Comparison of ENCODE assay signal across 17 mouse cellular contexts in the genomic region with DNA sequence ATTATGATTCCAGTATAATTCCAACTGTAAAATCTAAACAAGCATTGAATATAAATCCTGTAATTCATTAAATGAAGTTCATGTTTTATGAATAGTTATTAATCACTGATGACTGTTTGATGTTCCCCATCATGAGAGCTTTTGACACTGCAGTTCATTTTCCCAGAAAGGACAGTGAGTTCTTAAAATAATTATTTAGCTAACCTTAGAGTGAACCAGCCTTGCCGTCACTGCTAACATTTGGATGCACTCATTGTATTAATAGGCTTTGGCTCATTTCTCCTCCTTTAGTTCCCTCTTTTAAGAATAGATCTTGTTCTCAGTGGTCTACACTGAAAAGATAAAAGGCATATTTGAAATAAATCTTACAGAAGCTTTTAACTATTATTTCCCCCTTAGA.
"Had no signal": no experiment of that assay in that cellular context is flagged by ENCODE, and none has a peak within 500 bp of the region (broad histone marks: within the 10 kb centered on the region; RNA-seq: fewer than 3 reads in every experiment).

No protein-coding gene starts in this region.

- H3K4me1 ChIP-seq: intestine, embryonic 15.5 days; liver, embryonic 13.5 days; midbrain, embryonic 12.5 days; neural tube, embryonic 13.5 days; stomach, embryonic 15.5 days had no signal

- H3K9ac ChIP-seq: intestine, embryonic 15.5 days; liver, embryonic 13.5 days; midbrain, embryonic 12.5 days; neural tube, embryonic 13.5 days; stomach, embryonic 15.5 days had no signal

- ATAC-seq: intestine, embryonic 15.5 days; midbrain, embryonic 16.5 days had no signal

- H3K4me2 ChIP-seq: intestine, embryonic 15.5 days; liver, embryonic 13.5 days; midbrain, embryonic 12.5 days; neural tube, embryonic 13.5 days; stomach, embryonic 15.5 days had no signal

- H3K4me3 ChIP-seq: intestine, embryonic 15.5 days; left cerebral cortex, adult 2 months; liver, embryonic 13.5 days; midbrain, embryonic 12.5 days; myocyte; neural tube, embryonic 13.5 days; stomach, embryonic 15.5 days had no signal

- H3K27ac ChIP-seq: intestine, embryonic 15.5 days; liver, embryonic 13.5 days; midbrain, embryonic 12.5 days; neural tube, embryonic 13.5 days; stomach, embryonic 15.5 days had no signal

- H3K9me3 ChIP-seq: intestine, embryonic 15.5 days; liver, embryonic 13.5 days; midbrain, embryonic 12.5 days; neural tube, embryonic 13.5 days; stomach, embryonic 15.5 days had no signal

- H3K36me3 ChIP-seq: intestine, embryonic 15.5 days; liver, embryonic 13.5 days; midbrain, embryonic 12.5 days; neural tube, embryonic 13.5 days; stomach, embryonic 15.5 days had no signal

- DNase-seq: kidney, adult 8-10 months; layer of hippocampus, postnatal 36 days; liver, embryonic 13.5 days; lung, adult 2 months; lung, postnatal 14 days; lung, postnatal 4 days; right cerebral cortex, adult 18-20 months; right cerebral cortex, postnatal 25 days; spleen, adult 18-20 months; thymus, postnatal 25 days had no signal

- H3K27me3 ChIP-seq: intestine, embryonic 15.5 days; liver, embryonic 13.5 days; midbrain, embryonic 12.5 days; neural tube, embryonic 13.5 days; stomach, embryonic 15.5 days had no signal
